Mouse (Mus musculus) embryonic fibroblast, embryonic 13.5 days (primary cell): ENCODE measurements around the gene Smox.

Experiments
- CTCF ChIP-seq: IDR thresholded peaks from 2 replicates; pipeline ENCODE4 v1.5.1; 2011; ENCODE audit warnings: mild to moderate bottlenecking, control low read depth, low read length, moderate library complexity, borderline replicate concordance; ENCODE audit not compliant: insufficient read depth
- POLR2A ChIP-seq: IDR thresholded peaks from 2 replicates; pipeline ENCODE4 v1.6.1; 2011; ENCODE audit warnings: low read depth, mild to moderate bottlenecking, control low read depth, low read length, moderate library complexity

DNA sequence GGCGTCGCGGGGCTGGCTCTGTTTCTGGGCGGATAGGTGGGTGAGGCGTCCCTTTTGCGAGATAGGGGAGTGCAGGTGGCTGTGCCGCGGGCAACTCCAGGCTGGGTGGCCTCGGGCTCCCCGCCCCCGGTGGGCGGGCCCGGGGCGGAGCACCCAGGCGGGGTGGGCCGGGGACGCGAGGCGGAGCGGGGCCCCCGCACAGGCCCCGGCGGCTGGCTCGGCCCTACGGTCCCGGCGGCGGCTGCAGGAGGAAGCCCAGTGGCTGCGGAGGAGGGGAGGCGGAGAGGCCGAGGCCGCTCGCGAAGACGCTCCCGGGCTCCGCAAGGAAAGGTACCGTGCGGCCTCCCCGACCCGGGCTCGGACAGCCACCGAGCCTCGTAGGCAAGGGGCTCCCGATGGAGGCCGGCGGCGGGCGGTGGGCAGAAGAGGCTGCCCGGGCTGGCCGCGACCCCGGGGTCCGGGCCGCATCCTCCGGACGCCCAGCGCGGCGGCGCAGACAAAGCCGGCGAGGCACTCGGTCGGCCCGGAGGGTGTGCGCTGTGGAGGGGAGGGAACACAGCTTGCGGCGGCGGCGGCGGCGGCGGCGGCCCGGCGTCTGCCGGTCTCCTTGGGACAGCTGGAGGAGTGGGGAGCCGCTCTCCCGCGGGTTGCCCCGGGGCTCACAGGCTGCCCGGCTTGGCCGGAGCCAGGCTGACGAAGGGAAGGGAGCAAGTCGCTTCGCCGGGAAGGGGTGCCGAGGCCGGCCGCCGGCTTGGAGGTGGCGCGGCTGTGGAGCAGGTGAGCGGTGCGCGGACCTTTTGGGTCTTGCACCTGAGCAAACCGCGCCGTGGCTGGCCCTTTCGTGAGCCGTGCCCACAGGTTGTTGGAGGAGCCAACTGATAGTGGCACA, 655 bp downstream of the Smox start:
- TF ChIP-seq CTCF (no peak), POLR2A (peak; percentile 88)
